Mouse (Mus musculus) heart, postnatal 0 days (tissue): ENCODE results near the gene Psmg4.

ENCODE experiments used
- CTCF ChIP-seq: IDR thresholded peaks from 2 replicates; pipeline ENCODE4 v1.5.1; 2016; ENCODE audit warnings: antibody characterized with exemption, control low read depth, low read depth
- EP300 ChIP-seq: IDR thresholded peaks from 2 replicates; pipeline ENCODE4 v1.6.1; 2016; ENCODE audit warnings: antibody characterized with exemption, low read depth

GRCm38 (mm10) chr13:34116508-34116907 is 46.3 kb upstream of the Psmg4 start:
- TF ChIP-seq CTCF (no peak), EP300 (no peak)
